Mouse (Mus musculus) adrenal gland, adult 8-10 months (tissue): ENCODE measurements around the gene Rnf31. TPM values are rescaled to one million over a fixed set of nuclear protein-coding genes. Genes with fewer than 3 reads are reported as not detected.

Experiments
- DNase-seq: peaks from one replicate; pipeline ENCODE4 v3.0.0; 2022
- total RNA-seq, 4 experiments: library from RNA; stranded (reverse); gene quantifications; 2 replicates each; pipeline ENCODE4 v1.2.4; 2022

Gene Rnf31
- total RNA-seq, 4 experiments from 2014 or later = 33.3 to 52.1 (median 39.2) TPM

GRCm38 (mm10) chr14:55651528-55651927 lies 60.0 kb downstream of the Rnf31 start:
- no peak for DNase-seq

Other genes with a start within 250 kb of the Rnf31 start
- 10 to 100 TPM; 51.9 to 72.7 (median 66.9) TPM for gene Dhrs4, start 113.0 kb upstream of the Rnf31 start, total RNA-seq
- gene Carmil3, start 101.1 kb upstream of the Rnf31 start, total RNA-seq = 10 to 100 TPM in 2 of 4 experiments, 1 to 10 TPM in 2; 5.7 to 14.0 (median 8.6) TPM
- gene Cpne6, start 81.3 kb upstream of the Rnf31 start, total RNA-seq = under 1 TPM; 0.09 to 0.35 (median 0.27) TPM
- not detected for gene Nrl, start 66.7 kb upstream of the Rnf31 start, total RNA-seq
- gene Pck2, start 51.4 kb upstream of the Rnf31 start, total RNA-seq = 10 to 100 TPM; 36.5 to 44.6 (median 40.6) TPM
- 100 to 1,000 TPM; 146 to 159 (median 158) TPM for gene Dcaf11, start 31.7 kb upstream of the Rnf31 start, total RNA-seq
- 1 to 10 TPM in 1 of 4 experiments, under 1 TPM in 2, not detected in 1; 0.70 to 1.2 (median 0.81) TPM for gene A730061H03Rik, start 31.3 kb upstream of the Rnf31 start, total RNA-seq
- under 1 TPM; 0.74 to 0.98 (median 0.85) TPM for gene Fitm1, start 16.1 kb upstream of the Rnf31 start, total RNA-seq
- gene Psme1, start 13.6 kb upstream of the Rnf31 start, total RNA-seq = 100 to 1,000 TPM; 253 to 384 (median 292) TPM
- gene Emc9, start 6.4 kb upstream of the Rnf31 start, total RNA-seq = 10 to 100 TPM; 47.3 to 50.6 (median 49.7) TPM
- 100 to 1,000 TPM; 325 to 423 (median 363) TPM for gene Psme2, start 595 bp upstream of the Rnf31 start, total RNA-seq
- gene Irf9, start 11.9 kb downstream of the Rnf31 start, total RNA-seq = 10 to 100 TPM; 20.2 to 28.5 (median 27.6) TPM
- 10 to 100 TPM; 12.0 to 18.1 (median 13.1) TPM for gene Rec8, start 26.3 kb downstream of the Rnf31 start, total RNA-seq
- 100 to 1,000 TPM in 3 of 4 experiments, 10 to 100 TPM in 1; 93.7 to 140 (median 111) TPM for gene Ipo4, start 44.2 kb downstream of the Rnf31 start, total RNA-seq
- gene Gm49378, start 46.2 kb downstream of the Rnf31 start, total RNA-seq = 1 to 10 TPM in 2 of 4 experiments, not detected in 2; 1.5 to 1.9 TPM
- 100 to 1,000 TPM in 2 of 4 experiments, 10 to 100 TPM in 2; 95.2 to 101 (median 98.7) TPM for gene Tm9sf1, start 52.1 kb downstream of the Rnf31 start, total RNA-seq
- 1 to 10 TPM in 2 of 4 experiments, under 1 TPM in 2; 0.93 to 2.0 (median 1.5) TPM for gene Tssk4, start 58.5 kb downstream of the Rnf31 start, total RNA-seq
- gene Mdp1, start 68.8 kb downstream of the Rnf31 start, total RNA-seq = 10 to 100 TPM; 59.0 to 65.8 (median 62.3) TPM
- gene Gmpr2, start 80.2 kb downstream of the Rnf31 start, total RNA-seq = 10 to 100 TPM; 26.3 to 36.5 (median 32.8) TPM
- gene Nedd8, start 80.4 kb downstream of the Rnf31 start, total RNA-seq = 100 to 1,000 TPM; 299 to 385 (median 359) TPM
- gene Tinf2, start 90.1 kb downstream of the Rnf31 start, total RNA-seq = 10 to 100 TPM; 25.5 to 44.5 (median 34.2) TPM
- gene Tgm1, start 122.2 kb downstream of the Rnf31 start, total RNA-seq = under 1 TPM; 0.17 to 0.46 (median 0.30) TPM
- gene Rabggta, start 130.6 kb downstream of the Rnf31 start, total RNA-seq = 10 to 100 TPM; 20.2 to 31.5 (median 26.1) TPM
- gene Dhrs1, start 154.0 kb downstream of the Rnf31 start, total RNA-seq = 10 to 100 TPM; 67.5 to 76.9 (median 71.0) TPM
- gene Nop9, start 154.0 kb downstream of the Rnf31 start, total RNA-seq = 10 to 100 TPM; 17.7 to 20.5 (median 19.1) TPM
- under 1 TPM in 2 of 4 experiments, not detected in 2; 0.31 to 0.49 TPM for gene Cideb, start 166.8 kb downstream of the Rnf31 start, total RNA-seq
- under 1 TPM in 1 of 4 experiments, not detected in 3; 0.17 TPM for gene Ltb4r2, start 169.7 kb downstream of the Rnf31 start, total RNA-seq
- gene Ltb4r1, start 174.3 kb downstream of the Rnf31 start, total RNA-seq = under 1 TPM; 0.31 to 0.75 (median 0.43) TPM
- 1 to 10 TPM; 5.2 to 9.1 (median 7.8) TPM for gene Adcy4, start 192.4 kb downstream of the Rnf31 start, total RNA-seq
- 1 to 10 TPM; 3.0 to 6.2 (median 5.8) TPM for gene Ripk3, start 197.2 kb downstream of the Rnf31 start, total RNA-seq
- 10 to 100 TPM; 23.3 to 45.1 (median 31.1) TPM for gene Nfatc4, start 231.4 kb downstream of the Rnf31 start, total RNA-seq